Mouse (Mus musculus) layer of hippocampus, postnatal 36 days (tissue): ENCODE data around the gene Tap2. TPM values are rescaled to one million over a fixed set of nuclear protein-coding genes. Genes with fewer than 3 reads are reported as not detected.

Experiments used
- DNase-seq, 2 experiments: peaks; one replicate each; pipeline ENCODE4 v3.0.0; 2022
- total RNA-seq, 2 experiments: library from RNA; stranded (reverse); gene quantifications; 2 replicates each; pipeline ENCODE4 v1.2.3; 2021

Gene Tap2
- total RNA-seq, 2 experiments from 2014 or later: 8.5 to 10.3 TPM

- DNase-seq: no peak
These were observed 6.8 kb upstream of the Tap2 start for GRCm38 (mm10) chr17:34196491-34196890.

- peak; percentile 80 to 83 for DNase-seq
These were observed 6.1 kb upstream of the Tap2 start, which contains the start of gene Psmb8 for GRCm38 (mm10) chr17:34196941-34197894. Psmb8 (plus strand) TSS chr17:34197721.

DNA sequence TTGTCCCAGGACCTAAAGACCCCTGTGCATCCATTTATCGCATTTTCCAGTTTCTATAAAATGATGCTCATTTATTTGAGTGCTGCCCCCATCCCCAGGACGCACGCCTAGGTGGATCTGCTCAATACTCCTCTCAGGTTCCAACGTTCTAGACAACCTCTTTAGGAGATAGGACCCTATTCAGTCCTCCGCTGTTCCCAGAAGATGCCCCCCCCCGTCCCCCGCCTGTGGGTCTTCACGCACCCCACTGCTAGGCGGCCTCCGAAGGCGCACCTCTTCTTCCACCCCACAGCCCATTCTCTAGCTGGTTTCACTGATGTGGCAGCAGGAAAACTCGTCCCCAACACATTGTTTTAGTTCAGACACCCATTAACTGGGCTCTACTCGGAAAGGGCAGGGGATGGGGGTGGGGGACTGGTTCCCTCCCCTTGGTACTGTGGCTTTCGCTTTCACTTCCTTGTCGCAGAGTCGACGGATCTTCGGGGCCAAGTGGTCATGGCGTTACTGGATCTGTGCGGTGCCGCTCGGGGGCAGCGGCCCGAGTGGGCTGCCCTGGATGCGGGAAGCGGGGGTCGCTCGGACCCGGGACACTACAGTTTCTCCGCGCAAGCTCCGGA, 5.3 kb upstream of the Tap2 start:
- DNase-seq: no peak

DNA sequence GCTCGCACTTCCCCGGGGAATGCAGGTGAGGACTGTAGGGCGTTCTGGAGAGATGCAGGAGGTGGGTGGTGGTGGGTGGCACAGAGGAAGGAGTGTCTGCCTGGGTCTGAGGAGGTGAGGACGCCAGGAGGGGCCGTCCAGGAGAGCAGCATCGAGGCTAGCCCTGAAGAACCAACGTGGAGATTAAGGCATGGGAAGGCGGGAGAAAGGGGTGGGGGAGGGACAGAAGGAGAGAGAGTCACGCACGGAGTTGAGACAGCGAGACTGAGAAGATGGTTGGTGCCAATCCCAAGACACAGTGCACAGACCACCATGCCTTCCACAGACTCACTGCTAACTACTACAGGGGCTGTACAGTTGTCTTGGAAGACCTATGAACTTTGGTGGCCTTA, 4.8 kb upstream of the Tap2 start:
- no peak for DNase-seq

DNA sequence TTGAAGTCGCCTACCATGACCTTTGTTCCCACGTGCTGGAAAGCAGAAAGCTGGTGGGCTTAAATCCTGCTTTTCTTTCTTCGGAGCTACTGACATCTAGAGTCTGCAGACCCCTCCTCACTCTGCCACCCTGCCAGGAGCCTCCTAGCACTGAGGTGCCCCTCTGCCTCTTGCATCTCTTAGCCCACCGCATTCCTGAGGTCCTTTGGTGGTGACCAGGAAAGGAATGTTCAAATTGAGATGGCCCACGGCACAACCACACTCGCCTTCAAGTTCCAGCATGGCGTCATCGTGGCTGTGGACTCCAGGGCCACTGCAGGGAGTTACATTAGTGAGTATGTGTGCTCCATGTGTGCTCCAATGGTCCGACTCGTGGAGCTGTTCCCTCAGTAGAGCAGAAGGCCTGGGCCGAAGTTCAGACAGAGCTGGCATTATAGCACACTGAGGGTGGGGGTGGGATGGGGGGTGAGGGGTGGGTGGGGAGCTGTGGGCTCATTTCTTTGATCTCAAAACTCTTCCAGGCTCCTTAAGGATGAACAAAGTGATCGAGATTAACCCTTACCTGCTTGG, 4.2 kb upstream of the Tap2 start:
- no peak for DNase-seq

GRCm38 (mm10) chr17:34200047-34200446, 3.3 kb upstream of the Tap2 start:
- DNase-seq: no peak

- DNase-seq: no peak
These were observed 2.4 kb upstream of the Tap2 start for GRCm38 (mm10) chr17:34200772-34201505.

GRCm38 (mm10) chr17:34201506-34202055, 1.7 kb upstream of the Tap2 start:
- no peak for DNase-seq

DNA sequence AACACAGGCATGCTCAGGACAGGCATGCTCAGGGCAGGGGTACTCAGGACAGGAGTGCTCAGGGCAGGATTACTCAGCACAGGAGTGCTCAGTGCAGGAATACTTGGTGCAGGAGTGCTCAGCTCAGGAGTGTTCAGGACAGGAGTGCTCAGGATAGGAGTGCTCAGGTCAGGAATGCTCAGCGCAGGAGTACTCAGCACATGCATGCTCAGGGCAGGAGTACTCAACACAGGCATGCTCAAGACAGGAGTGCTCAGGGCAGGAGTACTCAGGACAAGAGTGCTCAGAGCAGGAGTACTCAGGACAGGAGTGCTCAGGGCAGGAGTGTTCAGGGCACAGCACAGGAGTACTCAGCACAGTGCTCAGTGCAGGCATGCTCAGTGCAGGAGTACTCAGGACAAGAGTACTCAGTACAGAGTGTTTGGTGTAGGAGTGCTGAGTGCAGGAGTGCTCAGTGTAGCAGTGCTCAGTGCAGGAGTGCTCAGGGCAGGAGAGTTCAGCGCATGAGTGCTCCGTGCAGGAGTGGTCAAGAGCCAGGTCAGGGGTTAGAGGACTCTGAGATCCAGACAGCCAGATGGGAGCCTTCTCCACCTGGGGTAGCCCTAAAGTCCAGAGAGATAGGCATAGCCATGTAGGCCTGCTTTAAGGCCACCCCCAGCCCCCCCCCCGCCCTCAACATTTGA, 426 bp upstream of the Tap2 start:
- DNase-seq: no peak

- peak; percentile 84 to 85 for DNase-seq
These were observed 1.1 kb downstream of the Tap2 start for GRCm38 (mm10) chr17:34204303-34205010.

- DNase-seq: no peak
These were observed 1.9 kb downstream of the Tap2 start for GRCm38 (mm10) chr17:34205021-34205745.

DNA sequence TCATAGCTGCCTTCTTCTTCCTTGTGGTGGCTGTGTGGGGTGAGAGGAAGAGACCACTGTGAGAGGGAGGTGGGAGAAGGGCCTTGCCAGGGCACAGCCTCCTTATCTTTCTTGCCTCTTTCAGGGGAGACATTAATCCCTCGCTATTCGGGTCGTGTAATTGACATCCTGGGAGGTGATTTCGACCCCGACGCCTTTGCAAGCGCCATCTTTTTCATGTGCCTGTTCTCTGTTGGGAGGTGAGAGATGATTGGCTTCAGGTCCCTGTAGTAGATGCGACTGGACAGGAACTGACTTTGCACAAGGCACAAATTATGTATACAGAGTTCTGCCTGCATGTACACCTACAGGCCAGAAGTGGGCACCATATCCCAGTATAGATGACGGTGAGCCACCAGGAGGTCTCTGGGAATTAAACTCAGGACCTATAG, 2.4 kb downstream of the Tap2 start:
- DNase-seq: no peak

GRCm38 (mm10) chr17:34206731-34207130, 3.4 kb downstream of the Tap2 start:
- DNase-seq: no peak

- no peak for DNase-seq
These were observed 4.1 kb downstream of the Tap2 start for GRCm38 (mm10) chr17:34207456-34207855.

DNA sequence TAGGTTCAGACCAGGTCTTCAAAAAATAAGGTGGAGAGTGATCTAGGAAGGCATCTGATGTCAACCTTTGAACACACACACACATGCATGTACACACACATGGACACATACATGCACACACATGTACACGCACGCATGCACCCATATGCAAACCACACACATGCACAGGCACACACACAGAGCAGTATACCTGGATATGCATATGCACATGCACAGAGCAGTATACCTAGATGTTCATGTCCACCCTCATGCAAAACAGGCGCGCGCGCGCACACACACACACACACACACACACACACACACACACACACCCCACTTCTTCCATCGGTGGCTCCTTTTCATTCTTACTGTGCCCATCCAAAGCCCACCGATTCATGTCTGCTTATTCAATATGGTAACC, 4.5 kb downstream of the Tap2 start:
- DNase-seq: no peak

DNA sequence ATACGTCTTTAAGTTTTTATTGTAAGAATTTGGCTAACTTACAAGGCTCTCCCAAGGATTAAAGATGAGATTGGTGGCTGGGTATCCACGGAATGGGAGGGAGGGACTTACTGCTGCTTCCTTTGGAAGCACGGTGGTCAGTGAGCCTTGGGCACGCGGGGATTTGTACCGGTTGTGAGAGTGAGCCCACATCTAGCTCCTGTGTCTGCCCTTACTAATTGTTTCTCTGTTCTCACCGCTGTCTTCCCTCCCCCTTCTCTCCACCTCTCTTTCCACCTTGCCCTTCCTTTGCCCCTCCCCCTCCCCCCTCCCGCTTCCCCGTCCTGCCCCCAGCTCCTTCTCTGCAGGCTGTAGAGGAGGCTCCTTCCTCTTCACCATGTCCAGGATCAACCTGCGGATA, 5.1 kb downstream of the Tap2 start:
- no peak for DNase-seq

DNA sequence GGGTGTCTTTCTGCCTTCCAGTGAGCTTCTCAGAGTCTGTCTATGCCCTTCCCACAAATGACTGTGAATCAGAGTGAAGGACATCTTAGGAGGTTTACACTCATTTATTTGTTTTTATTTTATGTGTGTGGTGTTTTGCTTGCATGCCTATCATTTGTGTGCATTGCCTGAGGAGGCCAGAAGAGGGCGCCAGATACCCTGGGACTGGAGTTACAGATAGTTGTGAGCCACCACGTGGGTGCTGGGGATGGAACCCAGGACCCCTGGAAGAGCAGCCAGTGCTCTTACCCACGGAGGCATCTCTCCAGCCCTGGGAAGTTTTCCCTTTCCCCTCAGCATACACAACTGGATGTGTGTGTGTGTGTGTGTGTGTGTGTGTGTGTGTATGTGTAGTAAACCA, 6.4 kb downstream of the Tap2 start:
- DNase-seq: no peak

- DNase-seq: no peak
These were observed 7.3 kb downstream of the Tap2 start for GRCm38 (mm10) chr17:34210599-34210998.

DNA sequence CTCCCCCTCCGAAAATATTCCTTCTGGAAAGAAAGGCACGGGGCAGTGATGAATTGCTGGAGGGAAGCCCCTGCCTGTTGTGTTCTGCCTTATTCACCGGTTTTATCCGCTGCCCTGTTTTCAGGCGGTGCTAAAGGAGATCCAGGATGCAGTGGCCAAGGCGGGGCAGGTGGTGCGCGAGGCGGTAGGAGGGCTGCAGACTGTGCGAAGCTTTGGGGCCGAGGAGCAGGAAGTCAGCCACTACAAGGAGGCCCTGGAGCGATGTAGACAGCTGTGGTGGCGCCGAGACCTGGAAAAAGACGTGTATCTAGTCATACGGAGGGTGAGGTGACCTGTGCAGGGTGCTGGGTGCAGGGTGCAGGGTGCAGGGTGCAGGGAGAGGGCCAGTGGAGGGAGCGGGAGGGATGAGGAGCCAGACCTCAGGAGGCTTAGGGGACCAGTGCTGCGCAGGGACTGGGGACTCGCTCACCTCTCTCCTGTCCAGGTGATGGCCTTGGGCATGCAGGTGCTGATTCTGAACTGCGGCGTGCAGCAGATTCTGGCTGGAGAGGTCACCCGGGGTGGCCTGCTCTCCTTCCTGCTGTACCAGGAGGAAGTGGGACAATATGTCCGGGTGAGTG, 8.5 kb downstream of the Tap2 start:
- DNase-seq: no peak

DNA sequence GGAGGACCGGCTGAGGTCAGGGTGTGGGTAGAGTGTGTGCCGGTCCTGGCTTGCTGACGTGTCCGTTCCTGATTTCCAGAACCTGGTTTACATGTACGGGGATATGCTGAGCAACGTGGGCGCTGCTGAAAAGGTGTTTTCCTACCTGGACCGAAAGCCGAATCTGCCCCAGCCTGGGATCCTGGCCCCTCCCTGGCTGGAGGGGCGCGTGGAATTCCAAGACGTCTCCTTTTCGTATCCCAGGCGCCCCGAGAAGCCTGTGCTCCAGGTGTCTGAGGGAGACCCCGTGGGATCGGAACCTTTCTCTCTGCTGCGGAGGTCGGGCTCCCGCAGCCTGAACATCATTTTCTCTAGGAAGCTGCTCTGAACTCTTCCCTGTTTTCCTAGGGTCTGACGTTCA, 10.6 kb downstream of the Tap2 start:
- no peak for DNase-seq
